Mouse (Mus musculus): Measurements from ENCODE around the gene Mmab. TPM values are rescaled to one million over a fixed set of nuclear protein-coding genes. Genes with fewer than 3 reads are reported as not detected.

The Mmab gene
- polyA plus RNA-seq, 1 experiment from 2014 or later = 32.4 TPM

- no peak for DNase-seq (ENCODE audit: extremely low spot score, low spot score)
- Histone ChIP-seq H3K4me1 (peaks cover 93% of the 10 kb centered on the region), H3K36me3 (replicated peaks) (no peaks in the 10 kb centered on the region), H3K27me3 (ENCODE audit: poor library complexity, severe bottlenecking) (peaks cover 58% of the 10 kb centered on the region), H3K27ac (peak overlapping the region; percentile 86), H3K4me3 (no peak overlapping the region), H3K9me3 (no peaks in the 10 kb centered on the region)
- 82% methylated on average over 2 of the region's 2 CpGs for WGBS
Observed at GRCm38 (mm10) chr5:114464561-114464960, 20.7 kb upstream of the Mmab start.

- no peak overlapping the region for H3K4me3 ChIP-seq
- no peaks in the 10 kb centered on the region for H3K9me3 ChIP-seq
- DNase-seq (ENCODE audit: extremely low spot score, low spot score) = no peak
- peak overlapping the region; percentile 75 for H3K27ac ChIP-seq
- H3K4me1 ChIP-seq = peaks cover 74% of the 10 kb centered on the region
- no peaks in the 10 kb centered on the region for H3K36me3 ChIP-seq (replicated peaks)
- H3K27me3 ChIP-seq (ENCODE audit: poor library complexity, severe bottlenecking) = peaks cover 51% of the 10 kb centered on the region
- 82% methylated on average over 24 of the region's 24 CpGs for WGBS
Observed at GRCm38 (mm10) chr5:114462067-114463040, 18.5 kb upstream of the Mmab start.

GRCm38 (mm10) chr5:114461238-114461637 is 17.4 kb upstream of the Mmab start:
- H3K4me3 ChIP-seq = peak overlapping the region; percentile 10; the same call in 1 of the 2 replicates
- peaks cover 62% of the 10 kb centered on the region for H3K4me1 ChIP-seq

GRCm38 (mm10) chr5:114456995-114457605 is 13.2 kb upstream of the Mmab start:
- Histone ChIP-seq H3K36me3 (replicated peaks) (peaks cover 44% of the 10 kb centered on the region), H3K4me3 (no peak overlapping the region), H3K27me3 (ENCODE audit: poor library complexity, severe bottlenecking) (peaks cover 16% of the 10 kb centered on the region), H3K9me3 (no peaks in the 10 kb centered on the region), H3K27ac (no peak overlapping the region), H3K4me1 (peaks cover 28% of the 10 kb centered on the region)
- DNase-seq (ENCODE audit: extremely low spot score, low spot score) = no peak
- WGBS = 86% methylated on average over 16 of the region's 16 CpGs

More at GRCm38 (mm10) chr5:114461238-114461637, 17.4 kb upstream of the Mmab start:
- DNase-seq (ENCODE audit: extremely low spot score, low spot score) = peak; percentile 88
- Histone ChIP-seq H3K36me3 (replicated peaks) (peaks cover 6% of the 10 kb centered on the region; the same call in 1 of the 2 replicates), H3K27ac (peak overlapping the region; percentile 75), H3K27me3 (ENCODE audit: poor library complexity, severe bottlenecking) (peaks cover 49% of the 10 kb centered on the region), H3K9me3 (no peaks in the 10 kb centered on the region)
- 5% methylated on average over 7 of the region's 7 CpGs for WGBS

- no peak for DNase-seq (ENCODE audit: extremely low spot score, low spot score)
- H3K27ac ChIP-seq = peak overlapping the region; percentile 48
- H3K4me3 ChIP-seq = no peak overlapping the region
- H3K36me3 ChIP-seq (replicated peaks) = peaks cover 52% of the 10 kb centered on the region
- peaks cover 20% of the 10 kb centered on the region for H3K4me1 ChIP-seq
- H3K27me3 ChIP-seq (ENCODE audit: poor library complexity, severe bottlenecking) = peaks cover 12% of the 10 kb centered on the region
- H3K9me3 ChIP-seq = no peaks in the 10 kb centered on the region
- WGBS = 86% methylated on average over 9 of the region's 9 CpGs
Observed at GRCm38 (mm10) chr5:114456287-114456686, 12.4 kb upstream of the Mmab start.

- no peaks in the 10 kb centered on the region for H3K27me3 ChIP-seq (ENCODE audit: poor library complexity, severe bottlenecking)
- peaks cover 11% of the 10 kb centered on the region for H3K4me1 ChIP-seq
- peaks cover 76% of the 10 kb centered on the region for H3K36me3 ChIP-seq (replicated peaks)
- DNase-seq (ENCODE audit: extremely low spot score, low spot score) = no peak
- WGBS = 86% methylated on average over 4 of the region's 4 CpGs
- H3K9me3 ChIP-seq = no peaks in the 10 kb centered on the region
- no peak overlapping the region for H3K4me3 ChIP-seq
- no peak overlapping the region for H3K27ac ChIP-seq
Observed at GRCm38 (mm10) chr5:114449011-114449410, 5.2 kb upstream of the Mmab start.

- WGBS = under 1% methylated on average over 21 of the region's 21 CpGs
- peak overlapping the region; percentile 61 for H3K4me3 ChIP-seq
- H3K27me3 ChIP-seq (ENCODE audit: poor library complexity, severe bottlenecking) = no peaks in the 10 kb centered on the region
- no peak for DNase-seq (ENCODE audit: extremely low spot score, low spot score)
- peak overlapping the region; percentile 94 for H3K27ac ChIP-seq
- peaks cover 23% of the 10 kb centered on the region for H3K4me1 ChIP-seq
- peaks cover 40% of the 10 kb centered on the region for H3K36me3 ChIP-seq (replicated peaks)
- no peaks in the 10 kb centered on the region for H3K9me3 ChIP-seq
Observed at GRCm38 (mm10) chr5:114444368-114444692, 470 bp upstream of the Mmab start.

- DNase-seq (ENCODE audit: extremely low spot score, low spot score) = no peak
- H3K27me3 ChIP-seq (ENCODE audit: poor library complexity, severe bottlenecking) = no peaks in the 10 kb centered on the region
- H3K9me3 ChIP-seq = no peaks in the 10 kb centered on the region
- peaks cover 9% of the 10 kb centered on the region for H3K4me1 ChIP-seq
- H3K4me3 ChIP-seq = no peak overlapping the region
- H3K27ac ChIP-seq = no peak overlapping the region
- 95% methylated on average over 14 of the region's 14 CpGs for WGBS
- peaks cover 45% of the 10 kb centered on the region for H3K36me3 ChIP-seq (replicated peaks)
Observed at GRCm38 (mm10) chr5:114435588-114435987, 8.3 kb downstream of the Mmab start.

- 95% methylated on average over 8 of the region's 8 CpGs for WGBS
- Histone ChIP-seq H3K36me3 (replicated peaks) (peaks cover 45% of the 10 kb centered on the region), H3K27ac (no peak overlapping the region), H3K27me3 (ENCODE audit: poor library complexity, severe bottlenecking) (no peaks in the 10 kb centered on the region), H3K4me1 (peaks cover 14% of the 10 kb centered on the region), H3K4me3 (no peak overlapping the region), H3K9me3 (no peaks in the 10 kb centered on the region)
- DNase-seq (ENCODE audit: extremely low spot score, low spot score) = no peak
Observed at GRCm38 (mm10) chr5:114434359-114434758, 9.5 kb downstream of the Mmab start.

GRCm38 (mm10) chr5:114429781-114430180 is 14.1 kb downstream of the Mmab start:
- H3K36me3 ChIP-seq (replicated peaks) = peaks cover 8% of the 10 kb centered on the region
- WGBS = 90% methylated on average over 7 of the region's 7 CpGs
- H3K27me3 ChIP-seq (ENCODE audit: poor library complexity, severe bottlenecking) = no peaks in the 10 kb centered on the region
- H3K4me1 ChIP-seq = peaks cover 14% of the 10 kb centered on the region
- no peak for DNase-seq (ENCODE audit: extremely low spot score, low spot score)
- H3K9me3 ChIP-seq = no peaks in the 10 kb centered on the region
- H3K4me3 ChIP-seq = no peak overlapping the region
- no peak overlapping the region for H3K27ac ChIP-seq

GRCm38 (mm10) chr5:114428621-114429020 is 15.2 kb downstream of the Mmab start:
- Histone ChIP-seq H3K36me3 (replicated peaks) (no peaks in the 10 kb centered on the region), H3K4me3 (no peak overlapping the region), H3K9me3 (no peaks in the 10 kb centered on the region), H3K4me1 (peaks cover 14% of the 10 kb centered on the region), H3K27ac (no peak overlapping the region), H3K27me3 (ENCODE audit: poor library complexity, severe bottlenecking) (no peaks in the 10 kb centered on the region)
- no peak for DNase-seq (ENCODE audit: extremely low spot score, low spot score)
- WGBS = 87% methylated on average over 18 of the region's 18 CpGs

- Histone ChIP-seq H3K27ac (no peak overlapping the region), H3K27me3 (ENCODE audit: poor library complexity, severe bottlenecking) (no peaks in the 10 kb centered on the region), H3K4me3 (no peak overlapping the region), H3K36me3 (replicated peaks) (peaks cover 6% of the 10 kb centered on the region; the same call in 1 of the 2 replicates), H3K4me1 (peaks cover 16% of the 10 kb centered on the region), H3K9me3 (no peaks in the 10 kb centered on the region)
- 84% methylated on average over 6 of the region's 6 CpGs for WGBS
- no peak for DNase-seq (ENCODE audit: extremely low spot score, low spot score)
Observed at GRCm38 (mm10) chr5:114426732-114427131, 17.1 kb downstream of the Mmab start.

GRCm38 (mm10) chr5:114423961-114424360 is 19.9 kb downstream of the Mmab start:
- no peak overlapping the region for H3K4me3 ChIP-seq
- no peak overlapping the region for H3K27ac ChIP-seq
- H3K36me3 ChIP-seq (replicated peaks) = peaks cover 34% of the 10 kb centered on the region
- H3K27me3 ChIP-seq (ENCODE audit: poor library complexity, severe bottlenecking) = no peaks in the 10 kb centered on the region
- DNase-seq (ENCODE audit: extremely low spot score, low spot score) = no peak
- H3K4me1 ChIP-seq = 0 out of 2 replicates have a peak, but pooled peaks cover 3% of the 10 kb centered on the region
- 89% methylated on average over 5 of the region's 5 CpGs for WGBS
- no peaks in the 10 kb centered on the region for H3K9me3 ChIP-seq
